Mouse (Mus musculus): ENCODE measurements around the gene Bricd5. TPM values are rescaled to one million over a fixed set of nuclear protein-coding genes. Genes with fewer than 3 reads are reported as not detected.
"Not testable (repeated sequence)": the region's sequence is repeated elsewhere in the genome, so short reads cannot be mapped to it uniquely, and the experiment has no call there.

The Bricd5 gene
- polyA plus RNA-seq, 1 experiment from 2014 or later, result not detected

- Histone ChIP-seq H3K27ac (replicated peaks in 1 of 2; ENCODE audit: control insufficient read depth in 1 of 2, insufficient read depth in 1 of 2, low read depth in 2 of 2, low read length in 2 of 2) (no peak overlapping the region), H3K4me2 (ENCODE audit: low read length) (no peak overlapping the region), H3K36me3 (ENCODE audit: control insufficient read depth, insufficient read depth, low read length) (peaks cover 55% of the 10 kb centered on the region), H3K27me3 (ENCODE audit: control insufficient read depth, insufficient read depth, low read length) (no peaks in the 10 kb centered on the region), H3K4me1 (ENCODE audit: control insufficient read depth in 2 of 2, insufficient read depth in 2 of 2, low read length in 2 of 2) (peaks cover 0 to 19% of the 10 kb centered on the region in 2 experiments; a peak in 2 of 4 replicates), H3K9me3 (ENCODE audit: control insufficient read depth, low read length) (no peaks in the 10 kb centered on the region), H3K9ac (ENCODE audit: low read length) (no peak overlapping the region), H3K4me3 (ENCODE audit: control insufficient read depth in 1 of 2, insufficient read depth in 1 of 2, low read depth in 1 of 2, low read length in 2 of 2) (no peak overlapping the region)
- ATAC-seq (ENCODE audit: insufficient number of reproducible peaks, insufficient read depth, low FRiP score, low read depth), result no peak
- WGBS, result 95% methylated on average over 6 of the region's 6 CpGs
Observed at GRCm38 (mm10) chr17:24451220-24451619, 22.5 kb upstream of the Bricd5 start.

- peak overlapping the region; percentile 66 for H3K4me2 ChIP-seq (ENCODE audit: low read length)
- ATAC-seq (ENCODE audit: insufficient number of reproducible peaks, insufficient read depth, low FRiP score, low read depth), result no peak
- no peak overlapping the region for H3K9ac ChIP-seq (ENCODE audit: low read length)
- no peaks in the 10 kb centered on the region for H3K27me3 ChIP-seq (ENCODE audit: control insufficient read depth, insufficient read depth, low read length)
- H3K27ac ChIP-seq (replicated peaks in 1 of 2; ENCODE audit: control insufficient read depth in 1 of 2, insufficient read depth in 1 of 2, low read depth in 2 of 2, low read length in 2 of 2), result no peak overlapping the region
- WGBS, result 86% methylated on average over 2 of the region's 2 CpGs
- H3K4me3 ChIP-seq (ENCODE audit: control insufficient read depth in 1 of 2, insufficient read depth in 1 of 2, low read depth in 1 of 2, low read length in 2 of 2), result no peak overlapping the region
- H3K36me3 ChIP-seq (ENCODE audit: control insufficient read depth, insufficient read depth, low read length), result peaks cover 34% of the 10 kb centered on the region
- peaks cover 0 to 19% of the 10 kb centered on the region in 2 experiments; a peak in 2 of 4 replicates for H3K4me1 ChIP-seq (ENCODE audit: control insufficient read depth in 2 of 2, insufficient read depth in 2 of 2, low read length in 2 of 2)
- H3K9me3 ChIP-seq (ENCODE audit: control insufficient read depth, low read length), result no peaks in the 10 kb centered on the region
Observed at GRCm38 (mm10) chr17:24453372-24453771, 20.3 kb upstream of the Bricd5 start.

GRCm38 (mm10) chr17:24454218-24454755 is 19.4 kb upstream of the Bricd5 start:
- H3K27me3 ChIP-seq (ENCODE audit: control insufficient read depth, insufficient read depth, low read length), result no peaks in the 10 kb centered on the region
- peak overlapping the region; percentile 71 to 74 for H3K4me3 ChIP-seq (ENCODE audit: control insufficient read depth in 1 of 2, insufficient read depth in 1 of 2, low read depth in 1 of 2, low read length in 2 of 2)
- WGBS, result 4% methylated on average over 14 of the region's 14 CpGs
- H3K27ac ChIP-seq (replicated peaks in 1 of 2; ENCODE audit: control insufficient read depth in 1 of 2, insufficient read depth in 1 of 2, low read depth in 2 of 2, low read length in 2 of 2), result peak overlapping the region; percentile 89 to 95
- H3K9me3 ChIP-seq (ENCODE audit: control insufficient read depth, low read length), result no peaks in the 10 kb centered on the region
- H3K4me2 ChIP-seq (ENCODE audit: low read length), result peak overlapping the region; percentile 66
- H3K4me1 ChIP-seq (ENCODE audit: control insufficient read depth in 2 of 2, insufficient read depth in 2 of 2, low read length in 2 of 2), result peaks cover 0 to 19% of the 10 kb centered on the region in 2 experiments; a peak in 2 of 4 replicates
- no peak for ATAC-seq (ENCODE audit: insufficient number of reproducible peaks, insufficient read depth, low FRiP score, low read depth)
- H3K9ac ChIP-seq (ENCODE audit: low read length), result peak overlapping the region; percentile 93
- peaks cover 25% of the 10 kb centered on the region for H3K36me3 ChIP-seq (ENCODE audit: control insufficient read depth, insufficient read depth, low read length)

DNA sequence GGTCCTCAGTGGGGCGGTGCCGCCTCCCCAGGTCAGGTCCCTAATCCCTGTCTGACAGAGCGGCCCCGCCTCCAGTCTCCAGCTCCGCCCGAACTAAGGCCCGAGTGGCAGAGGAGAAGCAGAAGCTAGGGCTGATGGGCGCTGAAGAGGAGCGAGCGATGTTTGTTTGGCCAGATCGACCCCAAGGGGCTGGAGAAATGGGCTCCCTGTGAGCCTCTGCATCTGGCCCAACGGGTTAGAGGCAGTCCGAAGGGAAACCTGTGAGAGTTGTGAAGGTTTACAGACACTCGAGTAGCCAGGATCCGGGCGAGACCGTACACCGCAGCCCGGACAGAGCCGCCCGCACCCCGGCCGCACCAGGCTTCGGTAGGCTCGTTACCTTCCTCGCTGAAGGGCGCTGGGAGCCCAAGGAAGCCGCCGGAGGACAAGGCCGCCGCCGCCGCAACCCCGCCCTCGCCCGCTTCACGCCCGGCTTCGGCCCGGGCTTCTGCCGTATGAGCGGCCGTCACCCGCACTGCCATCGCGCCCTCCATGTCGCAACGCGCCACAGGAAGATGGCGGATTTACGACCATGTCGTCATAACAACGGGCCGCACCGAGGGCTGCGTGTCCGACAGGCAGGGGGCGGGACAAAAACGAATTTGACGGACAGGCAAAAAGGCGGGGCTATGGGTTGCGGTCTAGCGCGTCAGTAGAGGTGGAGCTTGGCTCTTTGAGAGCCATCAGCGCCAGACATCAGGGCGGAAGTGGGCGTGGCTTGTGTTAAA is 18.7 kb upstream of the Bricd5 start:
- Histone ChIP-seq H3K4me1 (ENCODE audit: control insufficient read depth in 2 of 2, insufficient read depth in 2 of 2, low read length in 2 of 2) (peaks cover 0 to 19% of the 10 kb centered on the region in 2 experiments; a peak in 2 of 4 replicates), H3K9me3 (ENCODE audit: control insufficient read depth, low read length) (no peaks in the 10 kb centered on the region), H3K36me3 (ENCODE audit: control insufficient read depth, insufficient read depth, low read length) (peaks cover 18% of the 10 kb centered on the region), H3K9ac (ENCODE audit: low read length) (peak overlapping the region; percentile 93), H3K4me3 (ENCODE audit: control insufficient read depth in 1 of 2, insufficient read depth in 1 of 2, low read depth in 1 of 2, low read length in 2 of 2) (peak overlapping the region; percentile 71 to 74), H3K4me2 (ENCODE audit: low read length) (peak overlapping the region; percentile 66), H3K27ac (replicated peaks in 1 of 2; ENCODE audit: control insufficient read depth in 1 of 2, insufficient read depth in 1 of 2, low read depth in 2 of 2, low read length in 2 of 2) (peak overlapping the region; percentile 89 to 95), H3K27me3 (ENCODE audit: control insufficient read depth, insufficient read depth, low read length) (no peaks in the 10 kb centered on the region)
- under 1% methylated on average over 67 of the region's 67 CpGs for WGBS
- ATAC-seq (ENCODE audit: insufficient number of reproducible peaks, insufficient read depth, low FRiP score, low read depth), result peak; percentile 93

DNA sequence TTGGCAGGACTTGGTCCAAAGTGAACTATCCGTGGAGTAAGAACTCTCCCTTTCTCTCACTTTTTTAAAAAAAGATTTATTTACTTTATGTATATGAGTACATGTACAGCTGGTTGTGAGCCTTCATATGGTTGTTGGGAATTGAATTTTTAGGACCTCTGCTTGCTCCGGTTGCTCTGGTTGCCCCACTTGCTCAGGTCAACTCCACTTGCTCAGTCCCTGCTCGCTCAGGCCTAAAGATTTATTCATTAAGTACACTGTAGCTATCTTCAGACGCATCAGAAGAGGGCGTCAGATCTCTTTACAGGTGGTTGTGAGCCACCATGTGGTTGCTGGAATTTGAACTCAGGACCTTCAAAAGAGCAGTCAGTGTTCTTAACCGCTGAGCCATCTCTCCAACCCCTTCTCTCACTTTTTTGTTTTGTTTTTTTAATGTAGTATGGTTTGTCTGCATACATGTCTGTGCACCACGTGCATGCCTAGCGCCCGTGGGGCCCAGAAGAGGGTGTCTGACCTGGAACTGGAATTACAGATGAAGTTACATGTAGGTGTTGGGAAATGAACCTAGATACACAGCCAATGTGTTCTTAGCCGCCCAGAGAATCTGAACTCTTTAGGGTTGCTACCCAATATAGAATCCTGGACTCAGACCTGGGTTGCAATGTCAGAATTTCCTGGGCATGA is 18.0 kb upstream of the Bricd5 start:
- H3K36me3 ChIP-seq (ENCODE audit: control insufficient read depth, insufficient read depth, low read length), result peaks cover 11% of the 10 kb centered on the region
- not testable (repeated sequence) for H3K27me3 ChIP-seq (ENCODE audit: control insufficient read depth, insufficient read depth, low read length); ATAC-seq (ENCODE audit: insufficient number of reproducible peaks, insufficient read depth, low FRiP score, low read depth); H3K9ac ChIP-seq (ENCODE audit: low read length); H3K9me3 ChIP-seq (ENCODE audit: control insufficient read depth, low read length)
- peak overlapping the region in 1 of 2 experiments; percentile 28; a peak in 1 of 4 replicates for H3K27ac ChIP-seq (replicated peaks in 1 of 2; ENCODE audit: control insufficient read depth in 1 of 2, insufficient read depth in 1 of 2, low read depth in 2 of 2, low read length in 2 of 2)
- H3K4me3 ChIP-seq (ENCODE audit: control insufficient read depth in 1 of 2, insufficient read depth in 1 of 2, low read depth in 1 of 2, low read length in 2 of 2), result peak overlapping the region in 1 of 2 experiments; percentile 71; a peak in 1 of 4 replicates
- peak overlapping the region; percentile 52 for H3K4me2 ChIP-seq (ENCODE audit: low read length)
- H3K4me1 ChIP-seq (ENCODE audit: control insufficient read depth in 2 of 2, insufficient read depth in 2 of 2, low read length in 2 of 2), result peaks cover 0 to 19% of the 10 kb centered on the region in 2 experiments; a peak in 2 of 4 replicates
- 57% methylated on average over 10 of the region's 10 CpGs for WGBS

DNA sequence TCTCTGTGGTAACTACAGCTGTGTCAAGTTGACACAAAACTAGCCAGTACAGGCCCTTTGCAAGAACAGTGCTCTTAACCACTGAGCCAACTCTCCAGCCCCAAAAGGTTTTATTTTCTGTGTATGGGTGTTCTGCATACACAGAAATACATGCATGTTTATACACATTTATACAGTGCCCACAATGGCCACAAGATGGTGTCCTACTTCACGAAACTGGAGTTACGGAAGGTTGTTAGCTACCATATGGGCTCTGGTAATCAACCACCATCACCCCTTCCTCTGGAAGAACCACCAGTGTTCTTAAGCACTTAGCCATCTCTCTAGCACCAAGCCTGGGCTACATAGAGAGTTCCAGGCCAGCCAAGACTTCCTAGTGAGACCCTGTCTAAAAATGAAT is 12.1 kb upstream of the Bricd5 start:
- Histone ChIP-seq H3K27ac (replicated peaks in 1 of 2; ENCODE audit: control insufficient read depth in 1 of 2, insufficient read depth in 1 of 2, low read depth in 2 of 2, low read length in 2 of 2) (no peak overlapping the region), H3K27me3 (ENCODE audit: control insufficient read depth, insufficient read depth, low read length) (no peaks in the 10 kb centered on the region), H3K36me3 (ENCODE audit: control insufficient read depth, insufficient read depth, low read length) (no peaks in the 10 kb centered on the region), H3K9me3 (ENCODE audit: control insufficient read depth, low read length) (no peaks in the 10 kb centered on the region), H3K9ac (ENCODE audit: low read length) (no peak overlapping the region), H3K4me3 (ENCODE audit: control insufficient read depth in 1 of 2, insufficient read depth in 1 of 2, low read depth in 1 of 2, low read length in 2 of 2) (no peak overlapping the region), H3K4me1 (ENCODE audit: control insufficient read depth in 2 of 2, insufficient read depth in 2 of 2, low read length in 2 of 2) (peaks cover 7 to 10% of the 10 kb centered on the region in 2 experiments), H3K4me2 (ENCODE audit: low read length) (no peak overlapping the region)
- WGBS, result 68% methylated on average over 2 of the region's 2 CpGs
- no peak for ATAC-seq (ENCODE audit: insufficient number of reproducible peaks, insufficient read depth, low FRiP score, low read depth)

DNA sequence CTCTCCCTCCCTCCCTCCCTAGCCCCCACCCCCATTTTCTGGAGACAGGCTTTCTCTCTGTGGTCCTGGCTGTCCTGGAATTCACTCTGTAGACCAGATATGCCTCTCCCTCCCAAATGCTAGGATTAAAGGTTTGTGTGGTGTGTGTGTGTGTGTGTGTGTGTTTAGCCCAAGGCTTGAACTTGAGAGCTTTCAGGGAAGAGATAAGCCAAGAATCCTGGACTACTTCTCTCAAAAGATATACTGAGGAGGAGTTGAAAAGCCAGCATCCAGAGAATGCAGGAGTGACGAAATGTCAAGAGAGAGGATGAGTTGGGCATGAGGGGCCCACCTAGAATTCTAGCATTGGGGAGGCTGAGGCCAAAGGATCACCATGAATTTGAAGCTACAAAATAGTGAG is 10.8 kb upstream of the Bricd5 start:
- H3K4me1 ChIP-seq (ENCODE audit: control insufficient read depth in 2 of 2, insufficient read depth in 2 of 2, low read length in 2 of 2), result peaks cover 7 to 10% of the 10 kb centered on the region in 2 experiments
- no peak overlapping the region for H3K4me2 ChIP-seq (ENCODE audit: low read length)
- WGBS, result 29% methylated on average over 1 of the region's 1 CpGs
- no peaks in the 10 kb centered on the region for H3K9me3 ChIP-seq (ENCODE audit: control insufficient read depth, low read length)
- no peak overlapping the region; a peak in 1 of 4 replicates for H3K27ac ChIP-seq (replicated peaks in 1 of 2; ENCODE audit: control insufficient read depth in 1 of 2, insufficient read depth in 1 of 2, low read depth in 2 of 2, low read length in 2 of 2)
- H3K4me3 ChIP-seq (ENCODE audit: control insufficient read depth in 1 of 2, insufficient read depth in 1 of 2, low read depth in 1 of 2, low read length in 2 of 2), result no peak overlapping the region
- H3K9ac ChIP-seq (ENCODE audit: low read length), result no peak overlapping the region
- no peaks in the 10 kb centered on the region for H3K27me3 ChIP-seq (ENCODE audit: control insufficient read depth, insufficient read depth, low read length)
- H3K36me3 ChIP-seq (ENCODE audit: control insufficient read depth, insufficient read depth, low read length), result no peaks in the 10 kb centered on the region
- peak; percentile 56; the same call in 1 of the 2 replicates for ATAC-seq (ENCODE audit: insufficient number of reproducible peaks, insufficient read depth, low FRiP score, low read depth)

Measured in heart, embryonic 14.5 days (tissue).